ENCODE assay signal across 21 mouse cellular contexts in genomic region chr17:11318946-11319345, GRCm38 (mm10).
DNase-seq lines count a peak whose midpoint lies in the region; ATAC-seq lines count a peak whose summit lies in the region.
"Had no signal": no experiment of that assay in that cellular context is flagged by ENCODE, and none has a peak within 500 bp of the region (broad histone marks: within the 10 kb centered on the region; RNA-seq: fewer than 3 reads in every experiment).

No protein-coding gene starts in this region.

- no peak overlapping the region for H3K4me3 ChIP-seq in kidney, embryonic 15.5 days (replicated peaks)
- H3K4me3 ChIP-seq in kidney, embryonic 16.5 days (ENCODE audit: low read length): no peak overlapping the region
- H3K4me3 ChIP-seq: embryonic facial prominence, embryonic 13.5 days; embryonic facial prominence, embryonic 15.5 days; erythroblast, embryonic 14.5 days; forebrain, embryonic 10.5 days; forebrain, embryonic 12.5 days had no signal

- ATAC-seq in kidney, embryonic 15.5 days (replicated peaks; ENCODE audit: low FRiP score): no peak
- ATAC-seq in kidney, embryonic 16.5 days (ENCODE audit: low FRiP score, low TSS enrichment): no peak
- ATAC-seq: forebrain, embryonic 14.5 days had no signal

- H3K9ac ChIP-seq in kidney, embryonic 15.5 days: no peak overlapping the region
- H3K9ac ChIP-seq in kidney, embryonic 16.5 days (replicated peaks; ENCODE audit: low read length): no peak overlapping the region
- H3K9ac ChIP-seq: embryonic facial prominence, embryonic 13.5 days; embryonic facial prominence, embryonic 15.5 days; forebrain, embryonic 12.5 days had no signal

- H3K4me2 ChIP-seq in kidney, embryonic 15.5 days: no peak overlapping the region
- no peak overlapping the region for H3K4me2 ChIP-seq in kidney, embryonic 16.5 days (replicated peaks; ENCODE audit: low read depth, low read length)
- H3K4me2 ChIP-seq: embryonic facial prominence, embryonic 13.5 days; embryonic facial prominence, embryonic 15.5 days; forebrain, embryonic 12.5 days had no signal

- 92% methylated on average over 7 of the region's 7 CpGs for WGBS in kidney, embryonic 15.5 days
- 84% methylated on average over 7 of the region's 7 CpGs for WGBS in kidney, embryonic 16.5 days

- H3K4me1 ChIP-seq in kidney, embryonic 15.5 days: no peaks in the 10 kb centered on the region
- H3K4me1 ChIP-seq in kidney, embryonic 16.5 days (ENCODE audit: insufficient read depth, low read length): no peaks in the 10 kb centered on the region
- H3K4me1 ChIP-seq: embryonic facial prominence, embryonic 15.5 days; forebrain, embryonic 12.5 days had no signal

- no peak overlapping the region for H3K27ac ChIP-seq in kidney, embryonic 15.5 days
- no peak overlapping the region for H3K27ac ChIP-seq in kidney, embryonic 16.5 days (ENCODE audit: low read length)
- H3K27ac ChIP-seq: embryonic facial prominence, embryonic 13.5 days; embryonic facial prominence, embryonic 15.5 days; forebrain, embryonic 10.5 days; forebrain, embryonic 12.5 days had no signal

- H3K36me3 ChIP-seq in kidney, embryonic 15.5 days: no peaks in the 10 kb centered on the region
- H3K36me3 ChIP-seq in kidney, embryonic 16.5 days (ENCODE audit: insufficient read depth, low read length): no peaks in the 10 kb centered on the region
- H3K36me3 ChIP-seq: embryonic facial prominence, embryonic 13.5 days; embryonic facial prominence, embryonic 15.5 days; forebrain, embryonic 10.5 days; forebrain, embryonic 12.5 days had no signal

- DNase-seq in kidney, adult 11 months: peak; percentile 9
- DNase-seq in kidney, adult 9 months: peak; percentile 42
- DNase-seq in kidney, adult 18-20 months: no peak
- DNase-seq in kidney, postnatal 36 days: peak; percentile 12 to 21
- DNase-seq: adrenal gland, adult 2 months; adrenal gland, postnatal 10 days; adrenal gland, postnatal 25 days; cerebellum, adult 11 months; cerebellum, adult 18-20 months; cerebellum, adult 8-10 months; cerebellum, adult 9-11 months; cerebellum, postnatal 14 days; cerebellum, postnatal 36 days had no signal

- H3K27me3 ChIP-seq in kidney, embryonic 15.5 days: no peaks in the 10 kb centered on the region
- H3K27me3 ChIP-seq in kidney, embryonic 16.5 days (ENCODE audit: insufficient read depth, low read length): no peaks in the 10 kb centered on the region
- H3K27me3 ChIP-seq: embryonic facial prominence, embryonic 13.5 days; embryonic facial prominence, embryonic 15.5 days; forebrain, embryonic 12.5 days had no signal

- no peaks in the 10 kb centered on the region for H3K9me3 ChIP-seq in kidney, embryonic 15.5 days (replicated peaks)
- H3K9me3 ChIP-seq in kidney, embryonic 16.5 days (ENCODE audit: low read length): no peaks in the 10 kb centered on the region
- H3K9me3 ChIP-seq: embryonic facial prominence, embryonic 13.5 days; embryonic facial prominence, embryonic 15.5 days; forebrain, embryonic 10.5 days; forebrain, embryonic 12.5 days had no signal
